ENCODE assay signal across 8 mouse cellular contexts in genomic region chr11:31670468-31670921, GRCm38 (mm10). TPM values are rescaled to one million over a fixed set of nuclear protein-coding genes. Genes with fewer than 3 reads are reported as not detected.
A peak's percentile ranks its signal among the peaks of the same experiment; 100 is the strongest.
DNase-seq lines count a peak whose midpoint lies in the region; ATAC-seq lines count a peak whose summit lies in the region.

No protein-coding gene starts in this region.

- no peak for DNase-seq in liver, embryonic 11.5 days (ENCODE audit: low spot score)
- DNase-seq in liver, result no peak
- no peak for DNase-seq in B cell, adult 2 months
- DNase-seq in layer of hippocampus, adult 9-11 months, result no peak
- no peak for DNase-seq in adrenal gland, postnatal 10 days

- peaks cover 16% of the 10 kb centered on the region for H3K36me3 ChIP-seq in liver, embryonic 11.5 days (ENCODE audit: control insufficient read depth, insufficient read depth, low read length)
- H3K36me3 ChIP-seq in forebrain, embryonic 12.5 days (replicated peaks), result peaks cover 41% of the 10 kb centered on the region
- H3K36me3 ChIP-seq in kidney, embryonic 16.5 days (ENCODE audit: insufficient read depth, low read length), result peaks cover 27% of the 10 kb centered on the region
- H3K36me3 ChIP-seq in neural tube, embryonic 12.5 days, result peaks cover 37% of the 10 kb centered on the region

- no peak overlapping the region for H3K9ac ChIP-seq in liver, embryonic 11.5 days (ENCODE audit: low read depth, low read length)
- H3K9ac ChIP-seq in forebrain, embryonic 12.5 days, result peak overlapping the region; percentile 17
- H3K9ac ChIP-seq in kidney, embryonic 16.5 days (replicated peaks; ENCODE audit: low read length), result 0 out of 2 replicates have a peak overlapping the region, but pooled peaks have one; percentile 49
- H3K9ac ChIP-seq in neural tube, embryonic 12.5 days, result no peak overlapping the region

- H3K4me2 ChIP-seq in liver, embryonic 11.5 days, result peak overlapping the region; percentile 12
- peak overlapping the region; percentile 58 for H3K4me2 ChIP-seq in forebrain, embryonic 12.5 days
- peak overlapping the region; percentile 52 for H3K4me2 ChIP-seq in kidney, embryonic 16.5 days (replicated peaks; ENCODE audit: low read depth, low read length)
- peak overlapping the region; percentile 69 for H3K4me2 ChIP-seq in neural tube, embryonic 12.5 days (replicated peaks)

- H3K4me1 ChIP-seq in liver, embryonic 11.5 days (replicated peaks; ENCODE audit: control insufficient read depth, insufficient read depth, low read length), result no peaks in the 10 kb centered on the region; the same call in 1 of the 2 replicates
- peaks cover 16% of the 10 kb centered on the region for H3K4me1 ChIP-seq in forebrain, embryonic 12.5 days
- H3K4me1 ChIP-seq in kidney, embryonic 16.5 days (ENCODE audit: insufficient read depth, low read length), result peaks cover 9% of the 10 kb centered on the region
- peaks cover 14% of the 10 kb centered on the region for H3K4me1 ChIP-seq in neural tube, embryonic 12.5 days

- no peak overlapping the region for H3K27ac ChIP-seq in liver, embryonic 11.5 days (ENCODE audit: low read depth, low read length)
- H3K27ac ChIP-seq in forebrain, embryonic 12.5 days, result no peak overlapping the region
- 0 out of 2 replicates have a peak overlapping the region, but pooled peaks have one; percentile 45 for H3K27ac ChIP-seq in kidney, embryonic 16.5 days (ENCODE audit: low read length)
- H3K27ac ChIP-seq in neural tube, embryonic 12.5 days, result no peak overlapping the region

- H3K9me3 ChIP-seq in liver, embryonic 11.5 days (ENCODE audit: control insufficient read depth, low read length), result no peaks in the 10 kb centered on the region
- no peaks in the 10 kb centered on the region for H3K9me3 ChIP-seq in forebrain, embryonic 12.5 days
- no peaks in the 10 kb centered on the region for H3K9me3 ChIP-seq in kidney, embryonic 16.5 days (ENCODE audit: low read length)
- H3K9me3 ChIP-seq in neural tube, embryonic 12.5 days, result no peaks in the 10 kb centered on the region

- 75% methylated on average over 5 of the region's 5 CpGs for WGBS in liver, embryonic 11.5 days
- 71% methylated on average over 5 of the region's 5 CpGs for WGBS in forebrain, embryonic 12.5 days
- WGBS in kidney, embryonic 16.5 days, result 51% methylated on average over 5 of the region's 5 CpGs
- WGBS in neural tube, embryonic 12.5 days, result 79% methylated on average over 5 of the region's 5 CpGs

- H3K27me3 ChIP-seq in liver, embryonic 11.5 days (replicated peaks; ENCODE audit: control insufficient read depth, insufficient read depth, low read length), result no peaks in the 10 kb centered on the region
- no peaks in the 10 kb centered on the region for H3K27me3 ChIP-seq in forebrain, embryonic 12.5 days
- H3K27me3 ChIP-seq in kidney, embryonic 16.5 days (ENCODE audit: insufficient read depth, low read length), result no peaks in the 10 kb centered on the region
- H3K27me3 ChIP-seq in neural tube, embryonic 12.5 days (replicated peaks), result no peaks in the 10 kb centered on the region

- no peak overlapping the region for H3K4me3 ChIP-seq in liver, embryonic 11.5 days (ENCODE audit: low read depth, low read length)
- peak overlapping the region; percentile 95 for H3K4me3 ChIP-seq in forebrain, embryonic 12.5 days (replicated peaks)
- H3K4me3 ChIP-seq in kidney, embryonic 16.5 days (ENCODE audit: low read length), result peak overlapping the region; percentile 28
- H3K4me3 ChIP-seq in neural tube, embryonic 12.5 days, result peak overlapping the region; percentile 16

- ATAC-seq in liver, embryonic 11.5 days (replicated peaks; ENCODE audit: low FRiP score), result no peak
- ATAC-seq in forebrain, embryonic 12.5 days (ENCODE audit: low FRiP score), result no peak
- no peak for ATAC-seq in kidney, embryonic 16.5 days (ENCODE audit: low FRiP score, low TSS enrichment)
- no peak for ATAC-seq in neural tube, embryonic 12.5 days (ENCODE audit: low FRiP score, low read depth)

RNA-seq across cellular contexts. Expression of gene Bod1, which starts 1.2 kb away (rescaled TPM):
- 39.7 and 40.1 TPM in 2 replicates for polyA plus RNA-seq in liver, embryonic 11.5 days (2014; fragmentation: Nextera tagmentation; extraction: Ambion mirVana)
- 152 and 162 TPM in 2 replicates for polyA plus RNA-seq in forebrain, embryonic 12.5 days (2016; fragmentation: Nextera tagmentation; extraction: Ambion mirVana)
- 81.8 and 88.4 TPM in 2 replicates for polyA plus RNA-seq in kidney, embryonic 16.5 days (2015; fragmentation: Nextera tagmentation; extraction: Ambion mirVana)
- 163 and 173 TPM in 2 replicates for polyA plus RNA-seq in neural tube, embryonic 12.5 days (2016; fragmentation: Nextera tagmentation; extraction: Ambion mirVana)
- 10 to 100 TPM; 58.1 to 61.2 TPM for total RNA-seq in adrenal gland, postnatal 10 days (2021)

Comparison
In these comparisons a context has a peak if more than half of its experiments do, and no peak if none do; other contexts are left out.
1. H3K4me2 ChIP-seq: peak in every context shown above with its lines; median percentile 69 in neural tube, embryonic 12.5 days; 58 in forebrain, embryonic 12.5 days; 52 in kidney, embryonic 16.5 days; 12 in liver, embryonic 11.5 days.
2. H3K9ac ChIP-seq: peak in forebrain, embryonic 12.5 days (single experiment) and kidney, embryonic 16.5 days (single experiment); none in liver, embryonic 11.5 days (single experiment) and neural tube, embryonic 12.5 days (single experiment).